Mouse (Mus musculus): ENCODE measurements at regions not wholly inside any gene's neighbourhood (a gene's known extent, or its start where the extent isn't known, plus 50 kb on each side); places are given as distances from the start of the nearest gene placed in this dataset.

GRCm38 (mm10) chr2:148325854-148326387 lies 69.2 kb upstream of the Sstr4 start:
- H3K4me1 ChIP-seq (replicated peaks; ENCODE audit: control insufficient read depth, insufficient read depth, low read length): no peaks in the 10 kb centered on the region
- H3K27ac ChIP-seq (ENCODE audit: low read depth, low read length): no peak overlapping the region
- WGBS: 68% methylated on average over 4 of the region's 4 CpGs
- TF ChIP-seq CTCF (IDR thresholded peaks at IDR 0.05; ENCODE audit: low read depth): no peak
- H3K9me3 ChIP-seq (ENCODE audit: control insufficient read depth): no peaks in the 10 kb centered on the region
- H3K4me2 ChIP-seq (replicated peaks; ENCODE audit: low read depth): no peak overlapping the region
- H3K36me3 ChIP-seq (ENCODE audit: control insufficient read depth, insufficient read depth): no peaks in the 10 kb centered on the region
- ATAC-seq: no peak
- no peak overlapping the region for H3K9ac ChIP-seq (ENCODE audit: low read depth, low read length)
- H3K4me3 ChIP-seq (ENCODE audit: low read depth, low read length): no peak overlapping the region
- H3K27me3 ChIP-seq (replicated peaks; ENCODE audit: control insufficient read depth, insufficient read depth, low read length): no peaks in the 10 kb centered on the region

GRCm38 (mm10) chr2:148326414-148326813 lies 68.7 kb upstream of the Sstr4 start:
- no peaks in the 10 kb centered on the region for H3K36me3 ChIP-seq (ENCODE audit: control insufficient read depth, insufficient read depth)
- no peak overlapping the region for H3K27ac ChIP-seq (ENCODE audit: low read depth, low read length)
- H3K27me3 ChIP-seq (replicated peaks; ENCODE audit: control insufficient read depth, insufficient read depth, low read length): no peaks in the 10 kb centered on the region
- TF ChIP-seq CTCF (IDR thresholded peaks at IDR 0.05; ENCODE audit: low read depth): no peak
- no peak for ATAC-seq
- H3K9ac ChIP-seq (ENCODE audit: low read depth, low read length): no peak overlapping the region
- 45% methylated on average over 2 of the region's 2 CpGs for WGBS
- H3K4me3 ChIP-seq (ENCODE audit: low read depth, low read length): no peak overlapping the region
- no peak overlapping the region for H3K4me2 ChIP-seq (replicated peaks; ENCODE audit: low read depth)
- no peaks in the 10 kb centered on the region for H3K4me1 ChIP-seq (replicated peaks; ENCODE audit: control insufficient read depth, insufficient read depth, low read length)
- no peaks in the 10 kb centered on the region for H3K9me3 ChIP-seq (ENCODE audit: control insufficient read depth)

- Histone ChIP-seq H3K4me2 (replicated peaks; ENCODE audit: low read depth) (no peak overlapping the region), H3K27me3 (replicated peaks; ENCODE audit: control insufficient read depth, insufficient read depth, low read length) (no peaks in the 10 kb centered on the region), H3K4me3 (ENCODE audit: low read depth, low read length) (no peak overlapping the region), H3K9ac (ENCODE audit: low read depth, low read length) (no peak overlapping the region), H3K36me3 (ENCODE audit: control insufficient read depth, insufficient read depth) (no peaks in the 10 kb centered on the region), H3K4me1 (replicated peaks; ENCODE audit: control insufficient read depth, insufficient read depth, low read length) (no peaks in the 10 kb centered on the region), H3K27ac (ENCODE audit: low read depth, low read length) (no peak overlapping the region), H3K9me3 (ENCODE audit: control insufficient read depth) (no peaks in the 10 kb centered on the region)
- TF ChIP-seq CTCF (IDR thresholded peaks at IDR 0.05; ENCODE audit: low read depth): no peak
- no peak for ATAC-seq
- WGBS: 86% methylated on average over 1 of the region's 1 CpGs
Measured at GRCm38 (mm10) chr2:148327552-148327951, 67.6 kb upstream of the Sstr4 start.

- WGBS: 75% methylated on average over 2 of the region's 2 CpGs
- H3K4me2 ChIP-seq (replicated peaks; ENCODE audit: low read depth): no peak overlapping the region
- H3K36me3 ChIP-seq (ENCODE audit: control insufficient read depth, insufficient read depth): no peaks in the 10 kb centered on the region
- no peak overlapping the region for H3K9ac ChIP-seq (ENCODE audit: low read depth, low read length)
- ATAC-seq: no peak
- H3K27ac ChIP-seq (ENCODE audit: low read depth, low read length): no peak overlapping the region
- H3K4me3 ChIP-seq (ENCODE audit: low read depth, low read length): no peak overlapping the region
- H3K9me3 ChIP-seq (ENCODE audit: control insufficient read depth): no peaks in the 10 kb centered on the region
- H3K27me3 ChIP-seq (replicated peaks; ENCODE audit: control insufficient read depth, insufficient read depth, low read length): no peaks in the 10 kb centered on the region
- TF ChIP-seq CTCF (IDR thresholded peaks at IDR 0.05; ENCODE audit: low read depth): no peak
- no peaks in the 10 kb centered on the region for H3K4me1 ChIP-seq (replicated peaks; ENCODE audit: control insufficient read depth, insufficient read depth, low read length)
Measured at GRCm38 (mm10) chr2:148330368-148330767, 64.8 kb upstream of the Sstr4 start.

- Histone ChIP-seq H3K4me3 (ENCODE audit: low read depth, low read length) (no peak overlapping the region), H3K27ac (ENCODE audit: low read depth, low read length) (no peak overlapping the region), H3K27me3 (replicated peaks; ENCODE audit: control insufficient read depth, insufficient read depth, low read length) (no peaks in the 10 kb centered on the region), H3K4me2 (replicated peaks; ENCODE audit: low read depth) (no peak overlapping the region), H3K9me3 (ENCODE audit: control insufficient read depth) (no peaks in the 10 kb centered on the region), H3K4me1 (replicated peaks; ENCODE audit: control insufficient read depth, insufficient read depth, low read length) (0 out of 2 replicates have a peak, but pooled peaks cover 3% of the 10 kb centered on the region), H3K36me3 (ENCODE audit: control insufficient read depth, insufficient read depth) (no peaks in the 10 kb centered on the region), H3K9ac (ENCODE audit: low read depth, low read length) (no peak overlapping the region)
- no peak for ATAC-seq
- WGBS: 88% methylated on average over 1 of the region's 1 CpGs
- TF ChIP-seq CTCF (IDR thresholded peaks at IDR 0.05; ENCODE audit: low read depth): no peak
Measured at GRCm38 (mm10) chr2:148334555-148334954, 60.6 kb upstream of the Sstr4 start.

- Histone ChIP-seq H3K27ac (ENCODE audit: low read depth, low read length) (no peak overlapping the region), H3K4me1 (replicated peaks; ENCODE audit: control insufficient read depth, insufficient read depth, low read length) (0 out of 2 replicates have a peak, but pooled peaks cover 3% of the 10 kb centered on the region), H3K9me3 (ENCODE audit: control insufficient read depth) (no peaks in the 10 kb centered on the region), H3K36me3 (ENCODE audit: control insufficient read depth, insufficient read depth) (no peaks in the 10 kb centered on the region), H3K4me2 (replicated peaks; ENCODE audit: low read depth) (no peak overlapping the region), H3K27me3 (replicated peaks; ENCODE audit: control insufficient read depth, insufficient read depth, low read length) (no peaks in the 10 kb centered on the region), H3K9ac (ENCODE audit: low read depth, low read length) (no peak overlapping the region), H3K4me3 (ENCODE audit: low read depth, low read length) (no peak overlapping the region)
- 88% methylated on average over 2 of the region's 2 CpGs for WGBS
- TF ChIP-seq CTCF (IDR thresholded peaks at IDR 0.05; ENCODE audit: low read depth): no peak
- ATAC-seq: no peak
Measured at GRCm38 (mm10) chr2:148336626-148337025, 58.5 kb upstream of the Sstr4 start.

GRCm38 (mm10) chr2:148338308-148338768 lies 56.8 kb upstream of the Sstr4 start:
- no peak overlapping the region for H3K4me2 ChIP-seq (replicated peaks; ENCODE audit: low read depth)

More at GRCm38 (mm10) chr2:148338308-148338768, 56.8 kb upstream of the Sstr4 start:
- no peak for TF ChIP-seq CTCF (IDR thresholded peaks at IDR 0.05; ENCODE audit: low read depth)
- Histone ChIP-seq H3K36me3 (ENCODE audit: control insufficient read depth, insufficient read depth) (no peaks in the 10 kb centered on the region), H3K27ac (ENCODE audit: low read depth, low read length) (no peak overlapping the region), H3K27me3 (replicated peaks; ENCODE audit: control insufficient read depth, insufficient read depth, low read length) (no peaks in the 10 kb centered on the region), H3K9ac (ENCODE audit: low read depth, low read length) (no peak overlapping the region), H3K9me3 (ENCODE audit: control insufficient read depth) (no peaks in the 10 kb centered on the region), H3K4me3 (ENCODE audit: low read depth, low read length) (no peak overlapping the region), H3K4me1 (replicated peaks; ENCODE audit: control insufficient read depth, insufficient read depth, low read length) (0 out of 2 replicates have a peak, but pooled peaks cover 3% of the 10 kb centered on the region)
- WGBS: 26% methylated on average over 6 of the region's 6 CpGs
- ATAC-seq: no peak
